Mouse (Mus musculus): ENCODE measurements around the gene Unc5b.

The Unc5b gene

GRCm38 (mm10) chr10:60821311-60821710, 10.1 kb downstream of the Unc5b start:
- no peak for DNase-seq (ENCODE audit: low read depth)

- DNase-seq (ENCODE audit: low read depth): no peak
These were observed 10.8 kb downstream of the Unc5b start for GRCm38 (mm10) chr10:60820552-60820951.

GRCm38 (mm10) chr10:60819654-60820192, 11.7 kb downstream of the Unc5b start:
- no peak for DNase-seq (ENCODE audit: low read depth)

GRCm38 (mm10) chr10:60819179-60819578, 12.2 kb downstream of the Unc5b start:
- DNase-seq (ENCODE audit: low read depth): no peak

GRCm38 (mm10) chr10:60818708-60819107, 12.7 kb downstream of the Unc5b start:
- no peak for DNase-seq (ENCODE audit: low read depth)

GRCm38 (mm10) chr10:60817868-60818267, 13.5 kb downstream of the Unc5b start:
- no peak for DNase-seq (ENCODE audit: low read depth)

- peak; percentile 90 for DNase-seq (ENCODE audit: low read depth)
These were observed 14.3 kb downstream of the Unc5b start for GRCm38 (mm10) chr10:60816872-60817648.

- DNase-seq (ENCODE audit: low read depth): peak; percentile 3
These were observed 15.5 kb downstream of the Unc5b start for GRCm38 (mm10) chr10:60815855-60816254.

- DNase-seq (ENCODE audit: low read depth): no peak
These were observed 16.3 kb downstream of the Unc5b start for GRCm38 (mm10) chr10:60815059-60815458.

- peak; percentile 60 for DNase-seq (ENCODE audit: low read depth)
These were observed 16.8 kb downstream of the Unc5b start for GRCm38 (mm10) chr10:60814444-60815057.

- DNase-seq (ENCODE audit: low read depth): no peak
These were observed 17.8 kb downstream of the Unc5b start for GRCm38 (mm10) chr10:60813606-60814005.

GRCm38 (mm10) chr10:60811792-60812525, 19.4 kb downstream of the Unc5b start:
- DNase-seq (ENCODE audit: low read depth): no peak

- DNase-seq (ENCODE audit: low read depth): peak; percentile 80
These were observed 22.9 kb downstream of the Unc5b start for GRCm38 (mm10) chr10:60808447-60808846.

- DNase-seq (ENCODE audit: low read depth): peak; percentile 29
These were observed 23.7 kb downstream of the Unc5b start for GRCm38 (mm10) chr10:60807531-60808185.

- DNase-seq (ENCODE audit: low read depth): no peak
These were observed 25.2 kb downstream of the Unc5b start for GRCm38 (mm10) chr10:60806207-60806538.

GRCm38 (mm10) chr10:60805436-60806206, 25.8 kb downstream of the Unc5b start:
- no peak for DNase-seq (ENCODE audit: low read depth)

GRCm38 (mm10) chr10:60804865-60805264, 26.5 kb downstream of the Unc5b start:
- DNase-seq (ENCODE audit: low read depth): no peak

- no peak for DNase-seq (ENCODE audit: low read depth)
These were observed 27.4 kb downstream of the Unc5b start for GRCm38 (mm10) chr10:60803971-60804370.

GRCm38 (mm10) chr10:60801898-60802412, 29.4 kb downstream of the Unc5b start:
- no peak for DNase-seq (ENCODE audit: low read depth)

GRCm38 (mm10) chr10:60801168-60801897, 30.0 kb downstream of the Unc5b start:
- DNase-seq (ENCODE audit: low read depth): no peak
